Mouse (Mus musculus): ENCODE results near the gene Ophn1. TPM values are rescaled to one million over a fixed set of nuclear protein-coding genes. Genes with fewer than 3 reads are reported as not detected.

The Ophn1 gene
- polyA plus RNA-seq (2012; rRNA removed), result 30.5 and 36.8 TPM in 2 replicates

DNA sequence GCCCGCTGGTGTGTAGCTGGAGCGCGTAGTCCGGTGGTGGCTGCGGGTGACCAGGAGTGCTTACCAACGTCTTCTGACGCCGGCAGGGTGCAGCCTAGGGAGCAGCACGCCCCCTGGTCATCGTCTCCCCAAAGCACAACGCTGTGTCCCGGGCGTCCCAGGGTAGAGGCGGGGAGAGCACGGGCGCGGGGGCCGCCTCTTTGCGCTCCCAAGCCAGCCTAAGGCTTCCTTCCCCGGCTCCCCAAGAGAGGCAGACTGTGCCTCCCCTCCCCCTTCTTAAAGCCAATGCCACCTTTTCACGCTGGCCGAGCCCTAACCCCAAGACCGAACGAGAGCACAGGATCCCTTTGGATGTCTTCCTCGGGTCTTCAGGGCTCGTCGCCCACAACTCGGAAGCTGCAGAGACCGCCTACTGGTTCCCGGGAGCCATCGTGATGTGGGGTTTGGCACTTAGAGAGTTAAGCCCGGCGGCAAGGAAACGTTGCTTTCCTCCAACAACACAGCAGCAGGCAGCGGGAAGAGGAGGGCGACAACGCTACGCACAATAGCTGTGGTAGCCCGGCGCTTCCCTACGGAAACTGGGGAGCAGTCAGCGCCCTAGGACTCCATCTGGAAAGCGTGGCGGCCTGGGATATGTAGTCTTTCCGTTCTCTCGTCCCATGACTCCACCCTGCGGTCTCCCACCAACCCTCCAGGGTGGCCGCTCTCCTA is at the start of gene Ophn1:
TSS of gene Ophn1 (minus strand) at position 620 of the 711 bp plus-strand sequence.
- DNase-seq (ENCODE audit: extremely low spot score in 1 of 2, low spot score in 1 of 2), result peak; percentile 65 to 78

DNA sequence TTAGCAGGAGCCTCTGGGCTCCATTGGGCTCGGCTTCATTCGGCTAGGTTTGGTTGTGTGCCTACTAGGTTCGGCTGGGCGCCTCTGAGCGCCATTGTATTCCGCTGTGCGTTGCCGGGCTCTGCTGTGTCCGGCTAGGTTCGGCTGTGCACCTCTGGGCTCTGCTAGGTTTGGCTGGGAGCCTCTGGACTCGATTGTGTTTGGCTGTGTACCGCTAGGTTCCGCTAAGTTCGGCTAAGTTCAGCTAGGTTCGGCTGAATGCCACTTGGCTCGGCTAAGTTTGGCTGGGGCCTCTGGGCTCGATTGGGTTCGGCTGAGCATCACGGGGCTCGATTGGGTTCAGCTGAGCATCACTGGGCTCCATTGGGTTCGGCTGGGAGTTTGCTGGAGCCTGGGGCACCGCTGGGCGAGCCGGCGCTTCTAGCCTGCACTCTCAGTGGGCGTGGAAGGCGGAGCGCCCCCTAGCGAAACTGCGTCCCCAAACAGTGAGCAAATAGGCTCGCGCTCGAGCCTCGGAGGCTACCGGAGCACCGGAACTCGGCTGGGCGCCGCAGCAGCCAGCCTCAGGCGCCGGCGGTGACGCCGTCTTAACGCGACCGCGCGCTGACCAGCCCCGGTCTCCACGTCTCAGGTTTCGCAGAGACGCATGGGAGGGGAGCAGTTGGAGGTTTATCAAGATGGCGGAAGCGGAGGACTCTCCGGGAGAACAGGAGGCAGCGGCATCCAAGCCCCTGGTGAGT is 46.9 kb upstream of the Ophn1 start:
- peak; percentile 85 to 92 for DNase-seq (ENCODE audit: extremely low spot score in 1 of 2, low spot score in 1 of 2)

GRCm38 (mm10) chrX:98936707-98937554 is 46.1 kb upstream of the Ophn1 start:
- peak; percentile 98 for DNase-seq (ENCODE audit: extremely low spot score in 1 of 2, low spot score in 1 of 2)

GRCm38 (mm10) chrX:98936101-98936500 is 45.3 kb upstream of the Ophn1 start, which contains the start of gene Yipf6:
TSS of gene Yipf6 (plus strand) at chrX:98936316.
- DNase-seq (ENCODE audit: extremely low spot score in 1 of 2, low spot score in 1 of 2), result no peak

DNA sequence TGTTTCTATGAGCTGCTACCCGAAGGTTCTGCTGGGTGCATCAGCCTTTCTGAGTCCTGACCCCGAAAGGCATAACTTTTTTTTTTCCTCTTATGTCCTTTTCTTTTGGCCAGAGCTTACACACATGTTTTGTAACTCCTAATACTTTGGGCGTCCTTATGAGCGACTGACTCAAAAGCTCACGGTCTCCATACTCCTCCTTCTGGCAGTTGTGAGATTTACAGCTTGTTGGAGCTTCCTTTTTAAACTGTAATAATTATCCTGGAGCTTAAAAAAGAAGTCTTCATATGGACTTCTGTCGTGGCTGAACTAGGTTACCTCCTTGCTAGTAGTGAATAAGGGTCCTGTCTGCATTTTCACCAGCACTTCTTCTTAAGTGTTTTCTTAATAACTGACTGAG is 28.6 kb upstream of the Ophn1 start:
- DNase-seq (ENCODE audit: extremely low spot score in 1 of 2, low spot score in 1 of 2), result peak in 1 of 2 experiments; percentile 62

DNA sequence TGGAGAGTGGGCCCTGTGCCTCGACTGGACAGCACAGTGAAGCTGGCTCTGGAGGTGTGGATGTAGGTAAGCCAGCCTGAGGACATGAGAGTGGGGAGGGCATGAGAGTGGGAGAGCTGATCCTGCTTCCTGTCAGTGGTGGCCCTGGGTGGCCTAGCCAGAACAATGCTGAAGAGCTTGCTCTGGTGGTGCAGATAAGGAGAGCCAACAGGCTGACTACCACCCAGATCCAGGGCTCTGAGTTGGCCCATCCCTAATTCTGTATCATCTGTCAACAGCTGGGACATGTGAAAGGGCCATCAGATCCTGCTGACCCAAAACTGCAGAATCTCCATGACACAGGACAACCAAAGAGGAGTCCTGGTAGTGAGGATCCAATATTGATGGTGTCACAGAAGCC is 18.1 kb upstream of the Ophn1 start:
- DNase-seq (ENCODE audit: extremely low spot score in 1 of 2, low spot score in 1 of 2), result no peak

DNA sequence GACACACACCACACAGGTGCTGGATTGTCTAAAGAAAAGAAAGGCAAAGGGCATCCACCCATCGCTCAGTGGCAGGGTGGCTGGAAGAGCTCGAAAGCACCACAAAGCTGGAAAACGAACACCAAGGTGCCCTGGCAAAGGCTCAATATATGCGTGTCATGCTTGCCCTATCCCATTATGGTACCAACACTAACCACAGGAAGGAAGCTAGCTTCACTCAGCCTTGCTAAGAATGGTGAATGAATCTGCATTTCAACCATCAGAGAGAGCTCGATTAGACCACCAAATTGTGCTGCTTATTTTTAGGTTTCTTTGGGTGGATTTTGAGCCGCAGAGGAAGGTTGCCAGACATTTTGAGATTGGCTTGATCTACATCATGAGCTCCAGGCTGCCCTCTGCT is 13.4 kb upstream of the Ophn1 start:
- DNase-seq (ENCODE audit: extremely low spot score in 1 of 2, low spot score in 1 of 2), result no peak

DNA sequence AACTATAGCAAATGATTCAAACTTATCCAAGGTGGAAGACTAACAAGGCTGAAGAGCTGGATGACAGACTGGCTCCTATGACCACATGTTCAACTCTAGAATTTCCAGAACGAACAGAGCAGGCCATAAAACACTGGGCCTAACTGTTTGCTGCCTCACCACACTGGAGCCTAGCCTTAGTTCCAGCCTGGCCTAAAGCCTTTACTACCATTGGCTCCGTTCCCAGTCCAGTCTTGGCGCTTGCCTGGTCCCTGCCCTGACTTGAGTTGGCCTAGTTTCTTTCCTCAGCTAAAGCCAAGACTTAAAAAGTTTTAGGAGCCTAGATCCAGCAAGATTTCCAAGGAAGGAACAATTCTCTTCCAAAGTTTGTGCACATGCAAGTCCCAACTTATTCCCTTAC is 7.5 kb upstream of the Ophn1 start:
- DNase-seq (ENCODE audit: extremely low spot score in 1 of 2, low spot score in 1 of 2), result no peak

- DNase-seq (ENCODE audit: extremely low spot score in 1 of 2, low spot score in 1 of 2), result no peak
Measured at GRCm38 (mm10) chrX:98890072-98890405, 786 bp downstream of the Ophn1 start.

DNA sequence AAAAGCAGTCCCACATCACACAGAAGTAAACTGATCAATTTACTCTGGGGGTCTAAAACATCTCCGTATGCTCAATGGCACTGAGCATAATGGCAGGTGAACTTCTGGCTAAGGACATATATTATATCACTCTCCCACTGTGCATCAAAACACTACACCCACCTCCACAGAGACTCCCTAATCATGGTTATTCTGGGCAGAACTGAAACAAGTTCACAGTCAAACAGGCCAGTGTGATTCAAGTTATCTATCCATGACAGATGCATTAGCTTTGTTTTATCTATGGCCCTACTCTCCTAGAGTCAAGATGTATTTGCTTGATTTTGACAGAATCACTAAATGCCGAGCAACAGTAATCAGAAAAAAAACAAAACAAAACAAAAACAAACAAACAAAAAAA is 8.8 kb downstream of the Ophn1 start:
- DNase-seq (ENCODE audit: extremely low spot score in 1 of 2, low spot score in 1 of 2), result no peak

DNA sequence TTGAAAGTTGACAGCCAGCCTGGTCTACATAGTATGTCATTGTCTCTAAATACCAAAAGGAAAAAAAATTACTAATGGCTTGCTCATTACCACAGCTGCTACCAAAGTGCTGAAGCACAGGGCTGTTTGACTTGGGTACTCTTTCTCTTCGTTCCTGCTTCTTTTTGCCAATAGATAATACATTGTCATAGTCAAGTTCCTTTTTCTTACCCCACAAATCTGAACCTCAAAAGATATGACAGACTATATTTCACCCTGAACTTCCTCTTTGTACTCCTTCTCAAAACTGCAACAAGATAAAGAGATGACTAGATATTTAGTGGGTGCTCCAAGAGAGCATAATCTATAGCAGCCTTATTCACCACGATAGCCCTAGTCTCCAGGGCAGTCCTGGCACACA is 9.7 kb downstream of the Ophn1 start:
- no peak for DNase-seq (ENCODE audit: extremely low spot score in 1 of 2, low spot score in 1 of 2)

DNA sequence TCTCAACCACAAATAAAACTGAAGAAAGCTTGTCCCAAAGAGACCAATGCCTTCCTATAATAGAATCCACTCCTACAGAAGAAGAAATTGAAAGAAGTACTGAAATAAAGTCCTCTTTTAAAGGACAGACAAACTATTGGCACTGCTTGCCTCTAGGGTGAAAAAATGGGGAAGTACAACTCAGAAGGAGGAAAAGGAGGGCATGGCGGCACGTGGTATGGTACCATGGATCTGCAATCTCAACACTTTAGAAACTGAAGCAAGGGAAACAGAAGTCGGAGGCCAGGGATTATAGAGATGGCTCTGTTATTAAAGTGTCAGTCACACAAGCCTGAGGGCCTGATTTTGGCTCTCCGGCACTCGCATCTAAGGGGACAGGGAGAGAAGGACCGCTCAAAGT is 10.5 kb downstream of the Ophn1 start:
- DNase-seq (ENCODE audit: extremely low spot score in 1 of 2, low spot score in 1 of 2), result no peak

- DNase-seq (ENCODE audit: extremely low spot score in 1 of 2, low spot score in 1 of 2), result no peak
Measured at GRCm38 (mm10) chrX:98875144-98875543, 15.7 kb downstream of the Ophn1 start.

DNA sequence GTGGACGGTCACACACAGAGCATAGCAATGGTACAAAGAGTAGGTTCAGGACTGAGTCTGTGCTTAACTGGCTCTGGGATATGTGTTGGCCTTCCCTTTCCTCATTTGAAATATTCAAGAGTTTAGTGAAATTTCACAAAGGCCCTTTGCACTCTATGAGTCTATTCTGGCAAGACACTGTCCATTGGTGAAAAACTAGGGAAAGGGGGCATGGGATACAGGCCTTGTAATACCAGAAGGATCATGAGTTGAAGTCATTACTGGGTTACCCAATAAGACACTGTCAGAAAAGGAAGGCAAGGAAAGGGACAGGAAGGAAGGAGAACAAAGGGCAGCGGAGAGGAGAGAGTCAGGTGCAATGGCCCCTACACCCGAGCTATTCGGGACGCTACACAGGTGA is 16.7 kb downstream of the Ophn1 start:
- DNase-seq (ENCODE audit: extremely low spot score in 1 of 2, low spot score in 1 of 2), result no peak

DNA sequence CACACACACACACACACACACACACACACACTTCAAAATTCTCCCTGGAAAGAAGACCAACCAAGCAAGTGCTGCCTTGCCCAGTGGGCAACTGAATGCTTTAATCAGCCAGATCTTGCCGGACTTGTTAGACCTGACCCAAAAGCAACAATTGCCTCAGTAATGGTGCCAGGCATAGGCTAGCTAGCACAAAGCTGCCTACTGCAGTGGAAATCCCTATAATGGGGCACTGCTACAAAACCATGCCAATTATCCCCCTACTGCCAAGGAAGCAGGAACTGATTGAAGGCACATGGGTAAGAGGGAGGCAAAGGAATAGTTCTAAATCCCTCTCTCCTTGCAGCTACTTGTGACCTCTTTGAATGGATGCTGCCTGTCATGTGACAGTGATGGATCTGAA is 18.8 kb downstream of the Ophn1 start:
- DNase-seq (ENCODE audit: extremely low spot score in 1 of 2, low spot score in 1 of 2), result no peak

DNA sequence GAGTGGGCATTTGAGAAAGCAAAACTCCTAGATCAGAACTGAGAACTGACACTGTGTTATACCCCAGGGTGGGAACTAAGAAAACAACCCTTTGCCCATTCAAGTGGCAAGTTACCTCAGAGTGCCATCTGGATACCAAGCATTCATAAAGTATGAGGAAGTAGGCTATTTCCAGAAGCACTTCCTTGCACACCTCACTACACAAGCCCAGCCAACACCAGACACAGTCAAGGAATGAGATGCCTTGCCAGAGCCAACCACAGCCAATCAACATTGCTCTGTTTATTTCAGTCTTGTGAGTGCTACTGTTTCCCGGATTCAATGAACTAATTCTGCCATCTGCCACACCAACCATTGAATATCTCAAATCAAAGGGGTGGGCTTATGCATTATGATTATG is 20.3 kb downstream of the Ophn1 start:
- no peak for DNase-seq (ENCODE audit: extremely low spot score in 1 of 2, low spot score in 1 of 2)

DNA sequence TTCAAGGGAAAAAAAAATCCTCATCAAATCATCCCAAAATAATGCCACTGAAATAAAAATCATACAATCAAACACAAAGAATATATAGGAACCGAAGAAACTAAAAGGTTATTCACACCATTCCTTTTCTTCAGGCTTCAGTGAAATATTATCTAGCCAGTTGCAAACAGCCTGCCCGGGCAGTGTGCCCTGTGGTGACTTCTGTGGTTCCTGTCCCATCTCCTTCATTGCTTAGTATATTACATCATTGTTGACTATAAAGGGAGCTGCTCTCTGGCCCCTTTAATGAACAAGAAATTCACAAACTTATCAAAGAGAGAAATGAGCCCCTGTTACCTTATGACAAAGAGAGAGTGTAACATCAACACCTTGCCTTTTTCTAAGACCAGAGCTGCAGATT is 21.1 kb downstream of the Ophn1 start:
- DNase-seq (ENCODE audit: extremely low spot score in 1 of 2, low spot score in 1 of 2), result no peak

DNA sequence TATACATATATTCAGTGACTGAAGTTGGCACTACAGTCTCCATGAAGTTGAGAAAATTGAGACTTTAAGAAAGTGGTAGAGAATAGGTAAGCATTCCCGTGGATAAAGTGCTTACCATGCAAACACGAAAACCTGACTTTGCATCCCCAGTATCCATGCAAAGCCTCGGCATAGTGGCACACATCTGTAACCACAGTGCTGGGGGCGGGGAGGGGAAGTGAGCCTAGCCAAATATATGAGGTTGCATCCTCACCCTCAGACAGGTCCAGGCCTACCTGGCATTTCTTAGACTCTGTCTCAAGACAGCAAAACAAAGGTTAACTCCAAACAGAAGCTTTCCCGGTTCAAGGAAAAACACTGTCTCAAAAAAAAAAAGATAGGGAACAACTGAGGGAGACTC is 21.7 kb downstream of the Ophn1 start:
- DNase-seq (ENCODE audit: extremely low spot score in 1 of 2, low spot score in 1 of 2), result no peak

GRCm38 (mm10) chrX:98860167-98860566 is 30.7 kb downstream of the Ophn1 start:
- no peak for DNase-seq (ENCODE audit: extremely low spot score in 1 of 2, low spot score in 1 of 2)

- DNase-seq (ENCODE audit: extremely low spot score in 1 of 2, low spot score in 1 of 2), result no peak
Measured at GRCm38 (mm10) chrX:98856046-98856445, 34.8 kb downstream of the Ophn1 start.

- DNase-seq (ENCODE audit: extremely low spot score in 1 of 2, low spot score in 1 of 2), result no peak
Measured at GRCm38 (mm10) chrX:98850869-98851268, 40.0 kb downstream of the Ophn1 start.

Data from frontal cortex, adult 2 months (tissue).